Comparison of ENCODE assay signal across 10 mouse cellular contexts in the genomic region with DNA sequence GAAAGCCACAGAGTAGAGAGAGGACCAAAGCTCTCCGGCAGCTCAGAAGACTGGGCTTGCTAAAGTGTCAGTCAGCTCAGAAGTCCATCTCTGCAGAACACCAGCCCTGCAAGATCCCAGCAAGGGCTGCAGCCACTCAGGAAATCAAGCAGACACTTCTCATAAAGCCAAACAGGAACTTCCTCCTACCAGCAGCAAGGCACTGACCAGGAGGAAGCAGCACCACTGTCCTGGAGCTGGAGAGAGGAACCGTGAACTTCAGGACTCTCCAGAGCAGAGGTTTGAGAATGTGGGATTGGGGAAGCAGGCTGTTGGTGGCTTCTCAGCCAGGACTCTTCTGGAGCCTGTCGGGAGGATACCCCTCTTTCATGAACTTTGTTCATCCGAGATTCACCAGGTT. TPM values are rescaled to one million over a fixed set of nuclear protein-coding genes. Genes with fewer than 3 reads are reported as not detected.
A peak's percentile ranks its signal among the peaks of the same experiment; 100 is the strongest.
DNase-seq lines count a peak whose midpoint lies in the region; ATAC-seq and TF ChIP-seq lines count a peak whose summit lies in the region.
"Had no signal": no experiment of that assay in that cellular context is flagged by ENCODE, and none has a peak within 500 bp of the region (broad histone marks: within the 10 kb centered on the region; RNA-seq: fewer than 3 reads in every experiment).

No protein-coding gene starts in this region.

- no peak for DNase-seq in gastrocnemius, adult 2 months
- no peak for DNase-seq in gastrocnemius, postnatal 25 days
- no peak for DNase-seq in liver, embryonic 13.5 days
- DNase-seq in spleen, adult 18-20 months, result no peak
- DNase-seq in right cerebral cortex, adult 18-20 months, result no peak
- DNase-seq: cerebellum, adult 2 months had no signal

- H3K9me3 ChIP-seq in liver, embryonic 13.5 days (replicated peaks), result no peaks in the 10 kb centered on the region
- no peaks in the 10 kb centered on the region for H3K9me3 ChIP-seq in liver, embryonic 12.5 days (replicated peaks)
- H3K9me3 ChIP-seq in intestine, embryonic 15.5 days, result no peaks in the 10 kb centered on the region
- H3K9me3 ChIP-seq in neural tube, embryonic 15.5 days (replicated peaks), result no peaks in the 10 kb centered on the region
- H3K9me3 ChIP-seq: limb, embryonic 12.5 days had no signal

- H3K9ac ChIP-seq in liver, embryonic 13.5 days, result no peak overlapping the region
- no peak overlapping the region for H3K9ac ChIP-seq in liver, embryonic 12.5 days
- H3K9ac ChIP-seq in intestine, embryonic 15.5 days, result no peak overlapping the region
- no peak overlapping the region for H3K9ac ChIP-seq in neural tube, embryonic 15.5 days (replicated peaks)
- H3K9ac ChIP-seq: limb, embryonic 12.5 days had no signal

- H3K4me1 ChIP-seq in liver, embryonic 13.5 days (replicated peaks), result peaks cover 15% of the 10 kb centered on the region; the same call in 1 of the 2 replicates
- H3K4me1 ChIP-seq in liver, embryonic 12.5 days, result 0 out of 2 replicates have a peak, but pooled peaks cover 6% of the 10 kb centered on the region
- H3K4me1 ChIP-seq in intestine, embryonic 15.5 days (replicated peaks), result peaks cover 5% of the 10 kb centered on the region; the same call in 1 of the 2 replicates
- peaks cover 21% of the 10 kb centered on the region for H3K4me1 ChIP-seq in neural tube, embryonic 15.5 days

- peak overlapping the region; percentile 46 for H3K4me3 ChIP-seq in gastrocnemius, adult 2 months
- H3K4me3 ChIP-seq in liver, embryonic 13.5 days (replicated peaks), result no peak overlapping the region
- H3K4me3 ChIP-seq in liver, embryonic 12.5 days, result no peak overlapping the region
- H3K4me3 ChIP-seq in intestine, embryonic 15.5 days (replicated peaks), result no peak overlapping the region
- no peak overlapping the region for H3K4me3 ChIP-seq in neural tube, embryonic 15.5 days (replicated peaks)
- H3K4me3 ChIP-seq: limb, embryonic 12.5 days had no signal

- H3K27ac ChIP-seq in gastrocnemius, adult 2 months, result peak overlapping the region; percentile 64
- 0 out of 2 replicates have a peak overlapping the region, but pooled peaks have one; percentile 2 for H3K27ac ChIP-seq in liver, embryonic 13.5 days
- H3K27ac ChIP-seq in liver, embryonic 12.5 days, result no peak overlapping the region
- 0 out of 2 replicates have a peak overlapping the region, but pooled peaks have one; percentile 0 for H3K27ac ChIP-seq in intestine, embryonic 15.5 days
- H3K27ac ChIP-seq in neural tube, embryonic 15.5 days (replicated peaks), result peak overlapping the region; percentile 23; the same call in 1 of the 2 replicates
- H3K27ac ChIP-seq: limb, embryonic 12.5 days had no signal

- intact Hi-C loops in gastrocnemius, adult 2 months (cut with DNase I), result no loop called here

- no peaks in the 10 kb centered on the region for H3K36me3 ChIP-seq in liver, embryonic 13.5 days
- H3K36me3 ChIP-seq in liver, embryonic 12.5 days, result no peaks in the 10 kb centered on the region
- H3K36me3 ChIP-seq in intestine, embryonic 15.5 days, result no peaks in the 10 kb centered on the region
- H3K36me3 ChIP-seq in neural tube, embryonic 15.5 days, result no peaks in the 10 kb centered on the region
- H3K36me3 ChIP-seq: limb, embryonic 12.5 days had no signal

- ATAC-seq in liver, embryonic 13.5 days (ENCODE audit: low read depth), result no peak
- ATAC-seq in liver, embryonic 12.5 days, result no peak
- ATAC-seq in intestine, embryonic 15.5 days, result no peak
- ATAC-seq in neural tube, embryonic 15.5 days (ENCODE audit: low FRiP score), result no peak

- H3K4me2 ChIP-seq in liver, embryonic 13.5 days, result no peak overlapping the region
- H3K4me2 ChIP-seq in liver, embryonic 12.5 days, result no peak overlapping the region
- no peak overlapping the region for H3K4me2 ChIP-seq in intestine, embryonic 15.5 days (replicated peaks)
- H3K4me2 ChIP-seq in neural tube, embryonic 15.5 days, result no peak overlapping the region
- H3K4me2 ChIP-seq: limb, embryonic 12.5 days had no signal

- 20% methylated on average over 4 of the region's 4 CpGs for WGBS in liver, embryonic 13.5 days (ENCODE audit: insufficient replicate concordance)
- WGBS in liver, embryonic 12.5 days (ENCODE audit: insufficient replicate concordance), result 15% methylated on average over 4 of the region's 4 CpGs
- 51% methylated on average over 4 of the region's 4 CpGs for WGBS in intestine, embryonic 15.5 days
- 70% methylated on average over 4 of the region's 4 CpGs for WGBS in neural tube, embryonic 15.5 days

- no peak for TF ChIP-seq CTCF in gastrocnemius, adult 2 months (IDR thresholded peaks at IDR 0.05)

- peaks cover 24% of the 10 kb centered on the region for H3K27me3 ChIP-seq in liver, embryonic 13.5 days
- H3K27me3 ChIP-seq in liver, embryonic 12.5 days (replicated peaks), result peaks cover 47% of the 10 kb centered on the region
- H3K27me3 ChIP-seq in intestine, embryonic 15.5 days (replicated peaks), result no peaks in the 10 kb centered on the region
- H3K27me3 ChIP-seq in neural tube, embryonic 15.5 days (replicated peaks), result no peaks in the 10 kb centered on the region

RNA-seq across cellular contexts. Expression of gene Gpr132, which starts 26.9 kb away (rescaled TPM):
- under 1 TPM in 1 of 2 experiments, not detected in 1; 0.14 TPM for total RNA-seq in gastrocnemius, adult 2 months (2021)
- total RNA-seq in gastrocnemius, postnatal 25 days (2021), result under 1 TPM in 1 of 2 experiments, not detected in 1; 0.11 TPM
- 0.23 and 0.30 TPM in 2 replicates for polyA plus RNA-seq in liver, embryonic 13.5 days (2015; fragmentation: Nextera tagmentation; extraction: Ambion mirVana)
- 0.32 and 0.61 TPM in 2 replicates for polyA plus RNA-seq in liver, embryonic 12.5 days (2016; fragmentation: Nextera tagmentation; extraction: Ambion mirVana)
- polyA plus RNA-seq in intestine, embryonic 15.5 days (2015; fragmentation: Nextera tagmentation; extraction: Ambion mirVana), result 0.24 and 0.40 TPM in 2 replicates
- polyA plus RNA-seq in neural tube, embryonic 15.5 days (2015; fragmentation: Nextera tagmentation; extraction: Ambion mirVana), result 0.08 and 2.8 TPM in 2 replicates
- polyA plus RNA-seq: limb, embryonic 12.5 days had no signal

RNA-seq across cellular contexts. Expression of gene Jag2, which starts 34.6 kb away (rescaled TPM):
- 10 to 100 TPM; 20.3 to 30.2 TPM for total RNA-seq in gastrocnemius, adult 2 months (2021)
- 10 to 100 TPM; 20.4 to 21.8 TPM for total RNA-seq in gastrocnemius, postnatal 25 days (2021)
- polyA plus RNA-seq in liver, embryonic 13.5 days (2015; fragmentation: Nextera tagmentation; extraction: Ambion mirVana), result 0.13 and 0.20 TPM in 2 replicates
- 0.57 and 0.64 TPM in 2 replicates for polyA plus RNA-seq in liver, embryonic 12.5 days (2016; fragmentation: Nextera tagmentation; extraction: Ambion mirVana)
- 3.7 and 4.1 TPM in 2 replicates for polyA plus RNA-seq in intestine, embryonic 15.5 days (2015; fragmentation: Nextera tagmentation; extraction: Ambion mirVana)
- 13.6 and 14.8 TPM in 2 replicates for polyA plus RNA-seq in neural tube, embryonic 15.5 days (2015; fragmentation: Nextera tagmentation; extraction: Ambion mirVana)

RNA-seq across cellular contexts. Expression of gene Nudt14, which starts 47.0 kb away (rescaled TPM):
- total RNA-seq in gastrocnemius, adult 2 months (2021), result 1 to 10 TPM; 5.4 to 7.9 TPM
- 1 to 10 TPM; 8.7 to 9.1 TPM for total RNA-seq in gastrocnemius, postnatal 25 days (2021)
- 14.7 and 15.2 TPM in 2 replicates for polyA plus RNA-seq in liver, embryonic 13.5 days (2015; fragmentation: Nextera tagmentation; extraction: Ambion mirVana)
- 21.4 and 21.7 TPM in 2 replicates for polyA plus RNA-seq in liver, embryonic 12.5 days (2016; fragmentation: Nextera tagmentation; extraction: Ambion mirVana)
- polyA plus RNA-seq in intestine, embryonic 15.5 days (2015; fragmentation: Nextera tagmentation; extraction: Ambion mirVana), result 91.3 and 94.7 TPM in 2 replicates
- 62.4 and 66.8 TPM in 2 replicates for polyA plus RNA-seq in neural tube, embryonic 15.5 days (2015; fragmentation: Nextera tagmentation; extraction: Ambion mirVana)
